ENCODE assay signal across 15 mouse cellular contexts in genomic region chr2:48480428-48481191, GRCm38 (mm10).
DNase-seq lines count a peak whose midpoint lies in the region; ATAC-seq and TF ChIP-seq lines count a peak whose summit lies in the region.
"Had no signal": no experiment of that assay in that cellular context is flagged by ENCODE, and none has a peak within 500 bp of the region (broad histone marks: within the 10 kb centered on the region; RNA-seq: fewer than 3 reads in every experiment).

No protein-coding gene starts in this region.

- H3K27ac ChIP-seq in hindbrain, embryonic 11.5 days (ENCODE audit: low read depth, low read length): peak overlapping the region; percentile 69
- no peak overlapping the region for H3K27ac ChIP-seq in hindbrain, postnatal 0 days
- peak overlapping the region; percentile 83 for H3K27ac ChIP-seq in neural tube, embryonic 11.5 days (ENCODE audit: low read depth, low read length)
- H3K27ac ChIP-seq in limb, embryonic 12.5 days: peak overlapping the region; percentile 80

- no peaks in the 10 kb centered on the region for H3K9me3 ChIP-seq in hindbrain, embryonic 11.5 days (ENCODE audit: control insufficient read depth, low read length)
- H3K9me3 ChIP-seq in hindbrain, postnatal 0 days (ENCODE audit: low read length): no peaks in the 10 kb centered on the region
- H3K9me3 ChIP-seq in neural tube, embryonic 11.5 days (ENCODE audit: control insufficient read depth, low read length): no peaks in the 10 kb centered on the region
- H3K9me3 ChIP-seq in limb, embryonic 12.5 days: no peaks in the 10 kb centered on the region

- no peak overlapping the region for H3K4me3 ChIP-seq in hindbrain, embryonic 11.5 days (ENCODE audit: low read depth, low read length)
- no peak overlapping the region for H3K4me3 ChIP-seq in hindbrain, postnatal 0 days (ENCODE audit: low read length)
- no peak overlapping the region for H3K4me3 ChIP-seq in neural tube, embryonic 11.5 days (ENCODE audit: low read depth, low read length)
- H3K4me3 ChIP-seq in limb, embryonic 12.5 days (replicated peaks): no peak overlapping the region

- H3K27me3 ChIP-seq in hindbrain, embryonic 11.5 days (ENCODE audit: control insufficient read depth, insufficient read depth, low read length): no peaks in the 10 kb centered on the region
- H3K27me3 ChIP-seq in hindbrain, postnatal 0 days (ENCODE audit: insufficient read depth, low read length): no peaks in the 10 kb centered on the region
- no peaks in the 10 kb centered on the region for H3K27me3 ChIP-seq in neural tube, embryonic 11.5 days (ENCODE audit: control insufficient read depth, insufficient read depth, low read length)
- no peaks in the 10 kb centered on the region for H3K27me3 ChIP-seq in limb, embryonic 12.5 days
- H3K27me3 ChIP-seq: Patski had no signal

- H3K4me2 ChIP-seq in hindbrain, embryonic 11.5 days (replicated peaks; ENCODE audit: low read depth, low read length): no peak overlapping the region
- no peak overlapping the region for H3K4me2 ChIP-seq in hindbrain, postnatal 0 days (ENCODE audit: low read depth, low read length)
- no peak overlapping the region for H3K4me2 ChIP-seq in neural tube, embryonic 11.5 days (ENCODE audit: low read depth)
- H3K4me2 ChIP-seq in limb, embryonic 12.5 days: peak overlapping the region; percentile 27; the same call in 1 of the 2 replicates

- no peak for TF ChIP-seq CTCF in hindbrain, postnatal 0 days (IDR thresholded peaks at IDR 0.05; ENCODE audit: low read depth)

- peak; percentile 68 for ATAC-seq in hindbrain, embryonic 11.5 days (ENCODE audit: low FRiP score)
- no peak for ATAC-seq in hindbrain, postnatal 0 days
- ATAC-seq in neural tube, embryonic 11.5 days (ENCODE audit: insufficient read depth, low FRiP score, low TSS enrichment): peak; percentile 33; the same call in 1 of the 2 replicates
- ATAC-seq in limb, embryonic 12.5 days (ENCODE audit: insufficient number of reproducible peaks, insufficient read depth, low FRiP score, low TSS enrichment, low read depth): no peak
- ATAC-seq: CD4-positive, CD25-positive, alpha-beta regulatory T cell, adult 4 months; Patski had no signal

- no peak overlapping the region for H3K9ac ChIP-seq in hindbrain, embryonic 11.5 days (ENCODE audit: low read depth, low read length)
- H3K9ac ChIP-seq in hindbrain, postnatal 0 days (replicated peaks; ENCODE audit: low read length): no peak overlapping the region
- H3K9ac ChIP-seq in neural tube, embryonic 11.5 days (ENCODE audit: low read length): no peak overlapping the region
- no peak overlapping the region for H3K9ac ChIP-seq in limb, embryonic 12.5 days (replicated peaks)

- DNase-seq in hindbrain, embryonic 11.5 days (ENCODE audit: low spot score): peak; percentile 28
- DNase-seq in hindbrain, postnatal 0 days (ENCODE audit: low spot score): no peak
- peak; percentile 20 for DNase-seq in neural tube, embryonic 11.5 days (ENCODE audit: low spot score)
- no peak for DNase-seq in neural tube, embryonic 10.5 days (ENCODE audit: extremely low spot score, low spot score)
- DNase-seq in ovary, adult 18-20 months (ENCODE audit: low spot score): no peak
- no peak for DNase-seq in adrenal gland, postnatal 10 days
- no peak for DNase-seq in heart, postnatal 36 days
- DNase-seq: adrenal gland, postnatal 36 days; cerebellum, adult 2 months; layer of hippocampus, postnatal 36 days; lung, postnatal 36 days; right cerebral cortex, postnatal 4 days had no signal

- no peaks in the 10 kb centered on the region for H3K36me3 ChIP-seq in hindbrain, embryonic 11.5 days (ENCODE audit: control insufficient read depth, insufficient read depth, low read length)
- no peaks in the 10 kb centered on the region for H3K36me3 ChIP-seq in hindbrain, postnatal 0 days (ENCODE audit: insufficient read depth, low read length)
- no peaks in the 10 kb centered on the region for H3K36me3 ChIP-seq in neural tube, embryonic 11.5 days (ENCODE audit: control insufficient read depth, insufficient read depth, low read length)
- no peaks in the 10 kb centered on the region for H3K36me3 ChIP-seq in limb, embryonic 12.5 days

- intact Hi-C loops in heart, postnatal 36 days (cut with DNase I): no loop called here

- 58% methylated on average over 9 of the region's 9 CpGs for WGBS in hindbrain, embryonic 11.5 days
- 59% methylated on average over 9 of the region's 9 CpGs for WGBS in hindbrain, postnatal 0 days
- 51% methylated on average over 9 of the region's 9 CpGs for WGBS in neural tube, embryonic 11.5 days
- WGBS in limb, embryonic 12.5 days: 73% methylated on average over 9 of the region's 9 CpGs

- H3K4me1 ChIP-seq in hindbrain, embryonic 11.5 days (replicated peaks; ENCODE audit: control insufficient read depth, insufficient read depth, low read length): peaks cover 5% of the 10 kb centered on the region; the same call in 1 of the 2 replicates
- no peaks in the 10 kb centered on the region for H3K4me1 ChIP-seq in hindbrain, postnatal 0 days (ENCODE audit: insufficient read depth, low read length)
- H3K4me1 ChIP-seq in neural tube, embryonic 11.5 days (ENCODE audit: control insufficient read depth, insufficient read depth, low read length): peaks cover 12% of the 10 kb centered on the region; the same call in 1 of the 2 replicates
- H3K4me1 ChIP-seq in limb, embryonic 12.5 days (replicated peaks): peaks cover 15% of the 10 kb centered on the region

Comparison
In these comparisons a context has a peak if more than half of its experiments do, and no peak if none do; other contexts are left out.
1. ATAC-seq: peak in hindbrain, embryonic 11.5 days (single experiment) and neural tube, embryonic 11.5 days (single experiment); none in hindbrain, postnatal 0 days (single experiment) and limb, embryonic 12.5 days (single experiment).
2. DNase-seq: peak in hindbrain, embryonic 11.5 days (single experiment) and neural tube, embryonic 11.5 days (single experiment); none in hindbrain, postnatal 0 days (single experiment), neural tube, embryonic 10.5 days (single experiment), ovary, adult 18-20 months (single experiment), adrenal gland, postnatal 10 days (single experiment) and heart, postnatal 36 days (0 of 2).